ENCODE assay signal across 9 mouse cellular contexts in the genomic region with DNA sequence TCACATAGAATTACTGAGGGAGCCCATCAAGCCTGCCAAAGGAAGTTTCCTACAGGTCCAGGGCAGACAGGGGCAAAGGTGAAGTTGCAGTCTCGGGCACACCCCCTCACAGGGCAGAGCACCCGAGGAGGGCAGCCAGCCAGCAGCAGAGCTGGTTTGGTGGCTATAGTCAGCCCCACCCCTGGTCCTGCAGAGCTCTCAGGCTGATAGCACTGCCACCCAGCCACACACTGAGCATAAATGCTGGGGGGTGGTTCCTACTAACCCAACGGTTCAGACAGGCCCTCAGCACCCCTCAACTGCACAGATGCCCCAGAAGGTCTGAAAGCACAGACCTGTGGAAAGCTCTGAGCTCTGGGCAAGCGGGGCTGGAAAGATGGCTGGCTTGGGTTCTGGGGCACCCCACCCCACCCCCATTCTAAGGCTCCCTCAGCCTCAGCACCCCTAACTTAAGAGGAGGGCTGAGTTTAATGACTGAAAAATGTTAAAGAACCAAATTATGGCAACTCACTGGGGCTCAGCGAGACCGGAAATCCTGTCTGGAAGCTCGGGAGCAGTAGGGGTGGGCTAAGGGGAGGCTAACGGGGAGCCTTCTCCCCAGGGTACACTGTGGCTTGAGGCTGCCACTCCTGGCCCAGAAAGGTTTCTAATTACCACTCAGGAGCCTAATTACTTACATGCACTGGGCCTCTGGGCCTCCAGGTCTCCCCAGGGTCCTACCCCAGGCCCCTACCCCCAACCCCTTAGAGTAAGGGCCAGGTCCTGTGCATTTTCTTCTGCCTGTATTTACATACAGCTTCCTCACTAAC. TPM values are rescaled to one million over a fixed set of nuclear protein-coding genes. Genes with fewer than 3 reads are reported as not detected.
DNase-seq lines count a peak whose midpoint lies in the region; ATAC-seq and TF ChIP-seq lines count a peak whose summit lies in the region.
"Had no signal": no experiment of that assay in that cellular context is flagged by ENCODE, and none has a peak within 500 bp of the region (broad histone marks: within the 10 kb centered on the region; RNA-seq: fewer than 3 reads in every experiment).

No protein-coding gene starts in this region.

- in situ Hi-C loops in CH12.LX (cut with MboI; ENCODE audit: low pct_ligation_motif_present, low pct_unique_long_range_greater_than_20kb, low sequenced_read_pairs), result no loop called here

- no peak for TF ChIP-seq RAD21 in CH12.LX (IDR thresholded peaks at IDR 0.05; ENCODE audit: low read depth, low read length)

- peak overlapping the region; percentile 94 for H3K4me2 ChIP-seq in CH12.LX (ENCODE audit: insufficient read depth, low read depth, poor library complexity, severe bottlenecking)
- H3K4me2 ChIP-seq in hindbrain, embryonic 13.5 days, result peak overlapping the region; percentile 40; the same call in 1 of the 2 replicates
- peak overlapping the region; percentile 26 for H3K4me2 ChIP-seq in limb, embryonic 15.5 days
- H3K4me2 ChIP-seq in midbrain, embryonic 16.5 days (ENCODE audit: low read length), result no peak overlapping the region

- dilution Hi-C loops in CH12.LX (cut with MboI; ENCODE audit: extremely low pct_ligation_motif_present, extremely low pct_unique_long_range_greater_than_20kb, low sequenced_read_pairs), result no loop called here

- TF ChIP-seq POLR2A in CH12.LX (IDR thresholded peaks at IDR 0.05; ENCODE audit: low read depth, low read length), result no peak; the same call in 1 of the 2 replicates

- H3K79me2 ChIP-seq in CH12.LX (replicated peaks; ENCODE audit: control insufficient read depth, extremely low read depth, insufficient read depth, poor library complexity, severe bottlenecking), result peaks cover 92% of the 10 kb centered on the region

- peak overlapping the region; percentile 96 for H3K27ac ChIP-seq in CH12.LX (ENCODE audit: insufficient read depth, low read depth)
- peak overlapping the region; percentile 83 for H3K27ac ChIP-seq in embryonic facial prominence, embryonic 10.5 days (replicated peaks)
- H3K27ac ChIP-seq in hindbrain, embryonic 13.5 days, result peak overlapping the region; percentile 56
- H3K27ac ChIP-seq in limb, embryonic 15.5 days, result peak overlapping the region; percentile 88
- H3K27ac ChIP-seq in midbrain, embryonic 16.5 days (ENCODE audit: low read length), result peak overlapping the region; percentile 29

- no peak for ATAC-seq in hindbrain, embryonic 13.5 days (ENCODE audit: low FRiP score)
- ATAC-seq in limb, embryonic 15.5 days (ENCODE audit: insufficient number of reproducible peaks, low FRiP score, low TSS enrichment, low read depth), result no peak
- ATAC-seq in midbrain, embryonic 16.5 days, result no peak
- ATAC-seq in activated CD4-positive, CD25-positive, alpha-beta regulatory T cell, adult 4 months, result no peak

- no peaks in the 10 kb centered on the region for H3K27me3 ChIP-seq in CH12.LX (replicated peaks)
- H3K27me3 ChIP-seq in embryonic facial prominence, embryonic 10.5 days (replicated peaks; ENCODE audit: low read depth, poor library complexity, severe bottlenecking), result no peaks in the 10 kb centered on the region
- H3K27me3 ChIP-seq in hindbrain, embryonic 13.5 days, result no peaks in the 10 kb centered on the region
- no peaks in the 10 kb centered on the region for H3K27me3 ChIP-seq in limb, embryonic 15.5 days
- H3K27me3 ChIP-seq in midbrain, embryonic 16.5 days (ENCODE audit: control insufficient read depth, insufficient read depth, low read depth, low read length), result no peaks in the 10 kb centered on the region

- peak overlapping the region; percentile 16 to 30 (median 21) for H3K4me3 ChIP-seq in CH12.LX (replicated peaks in 1 of 3; ENCODE audit: low read depth in 2 of 3, low read length in 2 of 3, poor library complexity in 1 of 3)
- H3K4me3 ChIP-seq in embryonic facial prominence, embryonic 10.5 days, result peak overlapping the region; percentile 44
- no peak overlapping the region for H3K4me3 ChIP-seq in hindbrain, embryonic 13.5 days
- no peak overlapping the region; the same call in 1 of the 2 replicates for H3K4me3 ChIP-seq in limb, embryonic 15.5 days
- no peak overlapping the region for H3K4me3 ChIP-seq in midbrain, embryonic 16.5 days (ENCODE audit: low read depth, low read length)

- H3K4me1 ChIP-seq in CH12.LX (ENCODE audit: control insufficient read depth in 1 of 2, insufficient read depth in 2 of 2), result peaks cover 45 to 90% of the 10 kb centered on the region in 2 experiments
- peaks cover 76% of the 10 kb centered on the region for H3K4me1 ChIP-seq in embryonic facial prominence, embryonic 10.5 days
- H3K4me1 ChIP-seq in hindbrain, embryonic 13.5 days (replicated peaks), result peaks cover 84% of the 10 kb centered on the region
- H3K4me1 ChIP-seq in limb, embryonic 15.5 days, result peaks cover 74% of the 10 kb centered on the region
- H3K4me1 ChIP-seq in midbrain, embryonic 16.5 days (ENCODE audit: control insufficient read depth, insufficient read depth, low read length), result peaks cover 64% of the 10 kb centered on the region

- no peaks in the 10 kb centered on the region for H3K9me3 ChIP-seq in CH12.LX (replicated peaks; ENCODE audit: low read length)
- no peaks in the 10 kb centered on the region for H3K9me3 ChIP-seq in embryonic facial prominence, embryonic 10.5 days
- H3K9me3 ChIP-seq in hindbrain, embryonic 13.5 days, result no peaks in the 10 kb centered on the region
- H3K9me3 ChIP-seq in limb, embryonic 15.5 days, result no peaks in the 10 kb centered on the region
- H3K9me3 ChIP-seq in midbrain, embryonic 16.5 days (replicated peaks; ENCODE audit: control insufficient read depth, low read length, poor library complexity, severe bottlenecking), result no peaks in the 10 kb centered on the region

- peaks cover 5 to 40% of the 10 kb centered on the region in 2 experiments for H3K36me3 ChIP-seq in CH12.LX (replicated peaks in 1 of 2; ENCODE audit: control insufficient read depth in 1 of 2, insufficient read depth in 1 of 2, low read length in 1 of 2)
- peaks cover 48% of the 10 kb centered on the region for H3K36me3 ChIP-seq in embryonic facial prominence, embryonic 10.5 days (replicated peaks)
- H3K36me3 ChIP-seq in hindbrain, embryonic 13.5 days, result peaks cover 11% of the 10 kb centered on the region
- H3K36me3 ChIP-seq in limb, embryonic 15.5 days, result peaks cover 11% of the 10 kb centered on the region; the same call in 1 of the 2 replicates
- H3K36me3 ChIP-seq in midbrain, embryonic 16.5 days (ENCODE audit: control insufficient read depth, insufficient read depth, low read length), result no peaks in the 10 kb centered on the region; the same call in 1 of the 2 replicates

- 23% methylated on average over 8 of the region's 8 CpGs for WGBS in embryonic facial prominence, embryonic 10.5 days
- 46% methylated on average over 8 of the region's 8 CpGs for WGBS in hindbrain, embryonic 13.5 days
- WGBS in limb, embryonic 15.5 days, result 16% methylated on average over 8 of the region's 8 CpGs
- 39% methylated on average over 8 of the region's 8 CpGs for WGBS in midbrain, embryonic 16.5 days

- no peak for TF ChIP-seq EP300 in CH12.LX (IDR thresholded peaks at IDR 0.05; ENCODE audit: low read length)

- no peak for TF ChIP-seq CTCF in CH12.LX (conservative IDR thresholded peaks at IDR 0.05 in 1 of 2, IDR thresholded peaks at IDR 0.05 in 1 of 2; ENCODE audit: low read depth in 2 of 2, low read length in 2 of 2)

- H3K9ac ChIP-seq in CH12.LX (ENCODE audit: insufficient read depth, low read depth), result peak overlapping the region; percentile 31; the same call in 1 of the 2 replicates
- H3K9ac ChIP-seq in hindbrain, embryonic 13.5 days, result peak overlapping the region; percentile 55
- H3K9ac ChIP-seq in limb, embryonic 15.5 days, result no peak overlapping the region; the same call in 1 of the 2 replicates
- peak overlapping the region; percentile 26 for H3K9ac ChIP-seq in midbrain, embryonic 16.5 days (ENCODE audit: low read depth, low read length)

- peak; percentile 71 for DNase-seq in CH12.LX (ENCODE audit: extremely low read depth)
- DNase-seq in embryonic facial prominence, embryonic 10.5 days (ENCODE audit: low spot score), result no peak
- no peak for DNase-seq in embryo, embryonic 11 days
- DNase-seq in ovary, adult 18-20 months (ENCODE audit: low spot score), result no peak

RNA-seq across cellular contexts. Expression of a gene that starts 14.6 kb away (rescaled TPM):
- total RNA-seq in CH12.LX (2012; rRNA removed), result 111 and 122 TPM in 2 replicates
- total RNA-seq in CH12.LX (2014; rRNA removed), result 111 and 125 TPM in 2 replicates
- polyA plus RNA-seq in CH12.LX (2012; ENCODE audit: insufficient read length, low read depth), result 139 and 153 TPM in 2 replicates
- polyA plus RNA-seq in embryonic facial prominence, embryonic 10.5 days (2016; fragmentation: Nextera tagmentation; extraction: Ambion mirVana), result 33.2 and 38.3 TPM in 2 replicates
- polyA plus RNA-seq in hindbrain, embryonic 13.5 days (2015; fragmentation: Nextera tagmentation; extraction: Ambion mirVana), result 43.6 and 45.0 TPM in 2 replicates
- polyA plus RNA-seq in limb, embryonic 15.5 days (2015; fragmentation: Nextera tagmentation; extraction: Ambion mirVana), result 24.2 and 29.0 TPM in 2 replicates
- 38.2 and 39.2 TPM in 2 replicates for polyA plus RNA-seq in midbrain, embryonic 16.5 days (2015; fragmentation: Nextera tagmentation; extraction: Ambion mirVana)
- 100 to 1,000 TPM; 118 to 146 TPM for polyA plus RNA-seq in activated CD4-positive, CD25-positive, alpha-beta regulatory T cell, adult 4 months (2017; shearing (Covaris generic))

RNA-seq across cellular contexts. Expression of a gene that starts 18.3 kb away (rescaled TPM):
- total RNA-seq in CH12.LX (2012; rRNA removed) (0.08 TPM in 1 of 2 replicates, not detected in the other), CH12.LX (2014; rRNA removed) (not detected in 2 replicates)
- polyA plus RNA-seq in CH12.LX (2012; ENCODE audit: insufficient read length, low read depth), result 0.19 and 0.29 TPM in 2 replicates
- not detected in 2 replicates for polyA plus RNA-seq in embryonic facial prominence, embryonic 10.5 days (2016; fragmentation: Nextera tagmentation; extraction: Ambion mirVana)
- polyA plus RNA-seq in hindbrain, embryonic 13.5 days (2015; fragmentation: Nextera tagmentation; extraction: Ambion mirVana), result not detected in 2 replicates
- polyA plus RNA-seq in limb, embryonic 15.5 days (2015; fragmentation: Nextera tagmentation; extraction: Ambion mirVana), result not detected in 2 replicates
- polyA plus RNA-seq in midbrain, embryonic 16.5 days (2015; fragmentation: Nextera tagmentation; extraction: Ambion mirVana), result not detected in 2 replicates
- polyA plus RNA-seq in activated CD4-positive, CD25-positive, alpha-beta regulatory T cell, adult 4 months (2017; shearing (Covaris generic)), result not detected

RNA-seq across cellular contexts. Expression of a gene that starts 32.8 kb away (rescaled TPM):
- not detected in 2 replicates for total RNA-seq in CH12.LX (2012; rRNA removed)
- not detected in 2 replicates for total RNA-seq in CH12.LX (2014; rRNA removed)
- 0.09 TPM in 1 of 2 replicates, not detected in the other for polyA plus RNA-seq in CH12.LX (2012; ENCODE audit: insufficient read length, low read depth)
- polyA plus RNA-seq in embryonic facial prominence, embryonic 10.5 days (2016; fragmentation: Nextera tagmentation; extraction: Ambion mirVana), result 1.6 and 1.8 TPM in 2 replicates
- 0.21 and 0.48 TPM in 2 replicates for polyA plus RNA-seq in hindbrain, embryonic 13.5 days (2015; fragmentation: Nextera tagmentation; extraction: Ambion mirVana)
- 0.36 TPM in 1 of 2 replicates, not detected in the other for polyA plus RNA-seq in limb, embryonic 15.5 days (2015; fragmentation: Nextera tagmentation; extraction: Ambion mirVana)
- 0.46 and 1.3 TPM in 2 replicates for polyA plus RNA-seq in midbrain, embryonic 16.5 days (2015; fragmentation: Nextera tagmentation; extraction: Ambion mirVana)
- not detected for polyA plus RNA-seq in activated CD4-positive, CD25-positive, alpha-beta regulatory T cell, adult 4 months (2017; shearing (Covaris generic))

RNA-seq across cellular contexts. Expression of a gene that starts 44.6 kb away (rescaled TPM):
- total RNA-seq in CH12.LX (2012; rRNA removed), result not detected in 2 replicates
- not detected in 2 replicates for total RNA-seq in CH12.LX (2014; rRNA removed)
- polyA plus RNA-seq in CH12.LX (2012; ENCODE audit: insufficient read length, low read depth), result not detected in 2 replicates
- not detected in 2 replicates for polyA plus RNA-seq in embryonic facial prominence, embryonic 10.5 days (2016; fragmentation: Nextera tagmentation; extraction: Ambion mirVana)
- polyA plus RNA-seq in hindbrain, embryonic 13.5 days (2015; fragmentation: Nextera tagmentation; extraction: Ambion mirVana), result not detected in 2 replicates
- polyA plus RNA-seq in limb, embryonic 15.5 days (2015; fragmentation: Nextera tagmentation; extraction: Ambion mirVana), result not detected in 2 replicates
- not detected in 2 replicates for polyA plus RNA-seq in midbrain, embryonic 16.5 days (2015; fragmentation: Nextera tagmentation; extraction: Ambion mirVana)
- polyA plus RNA-seq in activated CD4-positive, CD25-positive, alpha-beta regulatory T cell, adult 4 months (2017; shearing (Covaris generic)), result not detected
- polyA plus RNA-seq: brain, embryonic 14.5 days had no signal

RNA-seq across cellular contexts. Expression of a gene that starts 48.9 kb away (rescaled TPM):
- 0.08 and 0.13 TPM in 2 replicates for total RNA-seq in CH12.LX (2012; rRNA removed)
- 0.11 and 0.19 TPM in 2 replicates for total RNA-seq in CH12.LX (2014; rRNA removed)
- polyA plus RNA-seq in CH12.LX (2012; ENCODE audit: insufficient read length, low read depth), result not detected in 2 replicates
- 0.07 TPM in 1 of 2 replicates, not detected in the other for polyA plus RNA-seq in embryonic facial prominence, embryonic 10.5 days (2016; fragmentation: Nextera tagmentation; extraction: Ambion mirVana)
- 0.09 and 0.12 TPM in 2 replicates for polyA plus RNA-seq in hindbrain, embryonic 13.5 days (2015; fragmentation: Nextera tagmentation; extraction: Ambion mirVana)
- polyA plus RNA-seq in limb, embryonic 15.5 days (2015; fragmentation: Nextera tagmentation; extraction: Ambion mirVana), result 0.08 TPM in 1 of 2 replicates, not detected in the other
- polyA plus RNA-seq in midbrain, embryonic 16.5 days (2015; fragmentation: Nextera tagmentation; extraction: Ambion mirVana), result 0.06 and 0.12 TPM in 2 replicates
- polyA plus RNA-seq in activated CD4-positive, CD25-positive, alpha-beta regulatory T cell, adult 4 months (2017; shearing (Covaris generic)), result not detected

Comparison
In these comparisons a context has a peak if more than half of its experiments do, and no peak if none do; other contexts are left out.
1. H3K27ac ChIP-seq: peak in every context shown above with its lines; median percentile 96 in CH12.LX; 88 in limb, embryonic 15.5 days; 83 in embryonic facial prominence, embryonic 10.5 days; 56 in hindbrain, embryonic 13.5 days; 29 in midbrain, embryonic 16.5 days.
2. H3K4me3 ChIP-seq: peak in CH12.LX (3 of 3) and embryonic facial prominence, embryonic 10.5 days (single experiment); none in hindbrain, embryonic 13.5 days (single experiment), limb, embryonic 15.5 days (single experiment) and midbrain, embryonic 16.5 days (single experiment).